Mouse (Mus musculus) forebrain, embryonic 11.5 days (tissue): ENCODE results near the gene Ccdc162. TPM values are rescaled to one million over a fixed set of nuclear protein-coding genes. Genes with fewer than 3 reads are reported as not detected.

ENCODE experiments used
- ATAC-seq: fragments of 200-750 bp; cut with Nextera tagmentation; replicated peaks from 2 replicates; pipeline ENCODE4 v1.8.0; 2017; ENCODE audit warnings: moderate TSS enrichment; ENCODE audit not compliant: low FRiP score
- DNase-seq: peaks from one replicate; pipeline ENCODE4 v3.0.0-alpha.2; 2017; ENCODE audit warnings: low spot score
- H3K27ac ChIP-seq: fragments of 300-500 bp; sonication (generic); 2 replicates; pipeline ENCODE4 v1.5.1; 2014; ENCODE audit warnings: low read depth, low read length
- H3K27me3 ChIP-seq: fragments of 300-500 bp; sonication (generic); 2 replicates; pipeline ENCODE4 v1.6.1; 2014; ENCODE audit warnings: mild to moderate bottlenecking, low read length, mixed read lengths; ENCODE audit not compliant: control insufficient read depth, insufficient read depth
- H3K36me3 ChIP-seq: fragments of 300-500 bp; sonication (generic); 2 replicates; pipeline ENCODE4 v1.6.1; 2014; ENCODE audit warnings: mild to moderate bottlenecking, low read length, moderate library complexity, mixed read lengths; ENCODE audit not compliant: control insufficient read depth, insufficient read depth
- H3K4me1 ChIP-seq: fragments of 300-500 bp; sonication (generic); replicated peaks from 2 replicates; pipeline ENCODE4 v1.6.1; 2014; ENCODE audit warnings: low read length, mixed read lengths; ENCODE audit not compliant: control insufficient read depth, insufficient read depth
- H3K4me2 ChIP-seq: fragments of 300-500 bp; sonication (generic); 2 replicates; pipeline ENCODE4 v1.6.1; 2014; ENCODE audit warnings: low read depth, mild to moderate bottlenecking, low read length, moderate library complexity, mixed read lengths; ENCODE audit not compliant: severe bottlenecking
- H3K4me3 ChIP-seq: fragments of 300-500 bp; sonication (generic); 2 replicates; pipeline ENCODE4 v1.5.1; 2014; ENCODE audit warnings: low read depth, low read length
- H3K9ac ChIP-seq: fragments of 300-500 bp; sonication (generic); 2 replicates; pipeline ENCODE4 v1.6.1; 2014; ENCODE audit warnings: low read length
- H3K9me3 ChIP-seq: fragments of 300-500 bp; sonication (generic); 2 replicates; pipeline ENCODE4 v1.6.1; 2016; ENCODE audit warnings: low read length, mixed read lengths; ENCODE audit not compliant: control insufficient read depth
- WGBS: fragments of 180-500 bp; shearing (Covaris S2); extraction: QIAGEN DNeasy Blood & Tissue Kit; methylation state at CpG from one replicate; pipeline ENCODE4 v1.1.7; 2014; 5-methylcytosine and 5-hydroxymethylcytosine counted together
- polyA plus RNA-seq: library from polyadenylated mRNA; unstranded; fragments of >200 nt; fragmentation: Nextera tagmentation; extraction: Ambion mirVana; gene quantifications from 2 replicates; pipeline ENCODE4 v1.2.1, GENCODE M21; 2014

The Ccdc162 gene
- polyA plus RNA-seq, 1 experiment from 2014 or later: 0.80 TPM

GRCm38 (mm10) chr10:41635276-41636033 is 81.0 kb downstream of the Ccdc162 start:
- Histone ChIP-seq H3K4me2 (no peak overlapping the region), H3K9me3 (no peaks in the 10 kb centered on the region), H3K36me3 (no peaks in the 10 kb centered on the region), H3K27ac (no peak overlapping the region), H3K4me1 (no peaks in the 10 kb centered on the region), H3K4me3 (no peak overlapping the region), H3K9ac (no peak overlapping the region), H3K27me3 (no peaks in the 10 kb centered on the region)
- ATAC-seq: no peak
- WGBS: 81% methylated on average over 9 of the region's 9 CpGs
- DNase-seq: no peak

- no peak overlapping the region for H3K9ac ChIP-seq
- H3K36me3 ChIP-seq: no peaks in the 10 kb centered on the region
- no peak overlapping the region for H3K4me2 ChIP-seq
- H3K27ac ChIP-seq: no peak overlapping the region
- 91% methylated on average over 11 of the region's 11 CpGs for WGBS
- ATAC-seq (no peak), DNase-seq (no peak)
- no peaks in the 10 kb centered on the region for H3K9me3 ChIP-seq
- H3K4me1 ChIP-seq: no peaks in the 10 kb centered on the region
- H3K27me3 ChIP-seq: no peaks in the 10 kb centered on the region
- H3K4me3 ChIP-seq: no peak overlapping the region
Observed at GRCm38 (mm10) chr10:41633801-41634200, 82.6 kb downstream of the Ccdc162 start.

- Histone ChIP-seq H3K9ac (no peak overlapping the region), H3K36me3 (no peaks in the 10 kb centered on the region), H3K27ac (no peak overlapping the region), H3K9me3 (no peaks in the 10 kb centered on the region), H3K4me2 (no peak overlapping the region), H3K4me3 (no peak overlapping the region), H3K27me3 (no peaks in the 10 kb centered on the region), H3K4me1 (no peaks in the 10 kb centered on the region)
- 92% methylated on average over 1 of the region's 1 CpGs for WGBS
- DNase-seq: no peak
- ATAC-seq: no peak
Observed at GRCm38 (mm10) chr10:41632062-41632461, 84.4 kb downstream of the Ccdc162 start.

- H3K36me3 ChIP-seq: no peaks in the 10 kb centered on the region
- 84% methylated on average over 3 of the region's 3 CpGs for WGBS
- no peaks in the 10 kb centered on the region for H3K9me3 ChIP-seq
- H3K4me2 ChIP-seq: no peak overlapping the region
- H3K27ac ChIP-seq: no peak overlapping the region
- DNase-seq: no peak
- ATAC-seq: no peak
- no peaks in the 10 kb centered on the region for H3K27me3 ChIP-seq
- no peak overlapping the region for H3K4me3 ChIP-seq
- H3K4me1 ChIP-seq: no peaks in the 10 kb centered on the region
- no peak overlapping the region for H3K9ac ChIP-seq
Observed at GRCm38 (mm10) chr10:41626996-41627395, 89.4 kb downstream of the Ccdc162 start.

- Histone ChIP-seq H3K27ac (no peak overlapping the region), H3K4me3 (no peak overlapping the region), H3K9me3 (no peaks in the 10 kb centered on the region), H3K9ac (no peak overlapping the region), H3K4me2 (no peak overlapping the region), H3K4me1 (no peaks in the 10 kb centered on the region), H3K36me3 (no peaks in the 10 kb centered on the region), H3K27me3 (no peaks in the 10 kb centered on the region)
- WGBS: 95% methylated on average over 2 of the region's 2 CpGs
- no peak for ATAC-seq
- DNase-seq: no peak
Observed at GRCm38 (mm10) chr10:41619988-41620387, 96.4 kb downstream of the Ccdc162 start.

GRCm38 (mm10) chr10:41615487-41615886 is 100.9 kb downstream of the Ccdc162 start:
- Histone ChIP-seq H3K4me2 (no peak overlapping the region), H3K9ac (no peak overlapping the region), H3K4me1 (no peaks in the 10 kb centered on the region), H3K36me3 (no peaks in the 10 kb centered on the region), H3K27me3 (no peaks in the 10 kb centered on the region), H3K27ac (no peak overlapping the region), H3K9me3 (no peaks in the 10 kb centered on the region), H3K4me3 (no peak overlapping the region)
- ATAC-seq: no peak
- 87% methylated on average over 4 of the region's 4 CpGs for WGBS
- no peak for DNase-seq

- no peaks in the 10 kb centered on the region for H3K4me1 ChIP-seq
- H3K4me2 ChIP-seq: no peak overlapping the region
- WGBS: 87% methylated on average over 5 of the region's 5 CpGs
- H3K27me3 ChIP-seq: no peaks in the 10 kb centered on the region
- no peaks in the 10 kb centered on the region for H3K36me3 ChIP-seq
- H3K9me3 ChIP-seq: no peaks in the 10 kb centered on the region
- H3K27ac ChIP-seq: no peak overlapping the region
- no peak overlapping the region for H3K4me3 ChIP-seq
- no peak overlapping the region for H3K9ac ChIP-seq
- ATAC-seq: no peak
- no peak for DNase-seq
Observed at GRCm38 (mm10) chr10:41611941-41612340, 104.5 kb downstream of the Ccdc162 start.

- Histone ChIP-seq H3K4me3 (no peak overlapping the region), H3K27ac (no peak overlapping the region), H3K27me3 (no peaks in the 10 kb centered on the region), H3K4me1 (no peaks in the 10 kb centered on the region), H3K4me2 (no peak overlapping the region), H3K36me3 (no peaks in the 10 kb centered on the region), H3K9me3 (no peaks in the 10 kb centered on the region), H3K9ac (no peak overlapping the region)
- 91% methylated on average over 1 of the region's 1 CpGs for WGBS
- DNase-seq: no peak
- no peak for ATAC-seq
Observed at GRCm38 (mm10) chr10:41609475-41609874, 107.0 kb downstream of the Ccdc162 start.

GRCm38 (mm10) chr10:41608485-41608884 is 107.9 kb downstream of the Ccdc162 start:
- Histone ChIP-seq H3K4me1 (no peaks in the 10 kb centered on the region), H3K4me3 (no peak overlapping the region), H3K9ac (no peak overlapping the region), H3K9me3 (no peaks in the 10 kb centered on the region), H3K27me3 (no peaks in the 10 kb centered on the region), H3K27ac (no peak overlapping the region), H3K36me3 (no peaks in the 10 kb centered on the region), H3K4me2 (no peak overlapping the region)
- 85% methylated on average over 3 of the region's 3 CpGs for WGBS
- no peak for ATAC-seq
- DNase-seq: no peak
